Mouse (Mus musculus) ovary, postnatal 14 days (tissue): ENCODE results near the gene Kcnd2.

Experiments used
- DNase-seq: peaks from one replicate; pipeline ENCODE4 v3.0.0; 2022; ENCODE audit warnings: low spot score

Kcnd2 gene

DNA sequence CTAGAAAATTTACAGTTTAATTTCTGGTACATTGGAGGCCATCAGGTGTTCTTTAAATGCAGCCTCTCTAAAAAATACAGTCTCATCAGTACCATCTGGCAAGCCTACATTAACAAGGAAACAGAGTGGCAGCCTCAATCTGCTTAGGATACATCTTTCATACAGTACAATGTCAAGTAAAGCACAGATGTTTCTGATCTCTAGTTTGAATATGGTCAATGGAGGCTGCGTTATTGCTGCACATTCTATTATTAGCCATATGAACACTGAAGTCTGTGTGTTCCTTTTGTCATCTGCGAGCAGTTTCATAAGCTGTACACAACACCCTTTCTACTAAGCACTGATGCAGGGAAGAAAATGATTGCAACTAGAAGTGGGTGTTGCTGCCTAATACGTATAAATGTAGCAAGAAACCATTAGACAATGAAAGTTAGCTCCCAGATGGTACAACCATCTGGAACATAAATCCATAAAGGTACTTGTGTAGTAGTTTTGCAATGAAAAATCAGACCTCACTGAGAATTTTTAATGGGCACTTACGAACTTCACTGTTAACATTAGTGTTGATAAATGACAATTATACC lies 209.0 kb downstream of the Kcnd2 start:
- no peak for DNase-seq

- DNase-seq, result no peak
Observed at GRCm38 (mm10) chr6:21431120-21431519, 215.8 kb downstream of the Kcnd2 start.

GRCm38 (mm10) chr6:21464719-21465118 lies 249.4 kb downstream of the Kcnd2 start:
- DNase-seq, result no peak

DNA sequence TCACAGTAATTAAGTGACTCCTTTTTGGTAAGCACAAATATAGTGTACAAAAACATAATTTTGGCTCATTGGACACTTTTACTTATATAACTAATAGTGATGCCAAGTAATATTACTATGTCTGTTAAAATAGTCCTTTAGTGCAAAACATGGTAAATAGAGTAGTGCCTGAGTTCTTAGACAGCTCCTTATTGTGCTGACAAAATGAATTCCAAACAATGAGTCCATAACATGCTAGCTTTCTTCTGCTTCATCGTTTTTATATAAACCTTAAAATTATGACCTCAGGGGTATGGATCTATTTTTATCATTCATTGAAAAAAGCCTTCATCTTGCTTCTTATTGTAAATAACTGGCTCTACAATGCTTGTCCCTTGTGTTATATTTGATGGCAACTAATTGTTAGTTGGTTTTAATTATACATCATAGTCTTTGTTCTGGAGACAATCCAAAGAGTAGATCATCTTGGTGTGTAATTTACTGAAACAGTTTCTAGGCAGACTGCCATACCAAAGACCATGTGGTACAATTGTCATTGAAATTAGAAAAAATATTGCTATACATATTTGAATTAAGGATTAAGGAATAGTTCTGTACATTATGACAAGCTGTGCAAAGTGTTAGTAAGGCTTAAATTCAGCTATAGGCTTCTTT lies 256.7 kb downstream of the Kcnd2 start:
- no peak for DNase-seq

DNA sequence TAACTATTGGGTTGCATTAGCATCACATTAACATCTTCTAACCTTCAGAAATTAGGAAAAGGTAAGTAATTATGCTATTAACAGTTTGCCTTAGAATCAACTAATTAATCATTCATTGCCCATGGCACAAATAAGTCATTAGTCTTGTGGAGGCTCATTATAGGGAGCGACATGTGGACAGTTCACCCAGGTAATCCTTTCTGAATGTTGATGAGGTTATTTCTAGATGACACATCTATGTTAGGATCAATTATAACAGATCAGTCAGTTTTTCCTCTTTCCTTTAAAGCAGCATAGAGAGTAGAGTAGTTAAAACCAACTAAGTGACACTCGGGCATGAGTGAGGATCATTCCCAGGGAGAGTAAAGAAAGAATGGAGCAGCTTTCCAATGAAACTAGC lies 267.4 kb downstream of the Kcnd2 start:
- no peak for DNase-seq

DNA sequence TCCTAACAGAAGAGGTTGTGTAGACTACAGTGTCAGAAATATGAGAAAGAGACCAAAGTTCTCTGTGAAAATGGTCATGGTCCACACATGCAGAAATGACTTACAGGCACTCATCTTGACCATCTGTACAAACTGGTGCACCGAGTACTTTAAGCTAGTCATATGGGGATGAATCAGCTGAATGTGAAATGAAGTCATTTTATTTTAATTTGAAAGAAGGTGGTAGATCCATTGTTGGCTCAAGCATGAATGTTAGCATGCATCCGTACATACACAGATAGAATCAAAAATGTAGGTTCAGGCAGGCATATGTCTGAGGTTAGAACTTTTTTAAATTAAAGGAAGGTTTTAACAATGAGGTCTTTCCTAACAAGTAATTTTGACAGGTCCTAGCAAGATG lies 273.2 kb downstream of the Kcnd2 start:
- no peak for DNase-seq

GRCm38 (mm10) chr6:21502921-21503320 lies 287.6 kb downstream of the Kcnd2 start:
- DNase-seq, result no peak

GRCm38 (mm10) chr6:21510621-21511239 lies 295.4 kb downstream of the Kcnd2 start:
- DNase-seq, result no peak

GRCm38 (mm10) chr6:21520351-21520750 lies 305.0 kb downstream of the Kcnd2 start:
- no peak for DNase-seq

DNA sequence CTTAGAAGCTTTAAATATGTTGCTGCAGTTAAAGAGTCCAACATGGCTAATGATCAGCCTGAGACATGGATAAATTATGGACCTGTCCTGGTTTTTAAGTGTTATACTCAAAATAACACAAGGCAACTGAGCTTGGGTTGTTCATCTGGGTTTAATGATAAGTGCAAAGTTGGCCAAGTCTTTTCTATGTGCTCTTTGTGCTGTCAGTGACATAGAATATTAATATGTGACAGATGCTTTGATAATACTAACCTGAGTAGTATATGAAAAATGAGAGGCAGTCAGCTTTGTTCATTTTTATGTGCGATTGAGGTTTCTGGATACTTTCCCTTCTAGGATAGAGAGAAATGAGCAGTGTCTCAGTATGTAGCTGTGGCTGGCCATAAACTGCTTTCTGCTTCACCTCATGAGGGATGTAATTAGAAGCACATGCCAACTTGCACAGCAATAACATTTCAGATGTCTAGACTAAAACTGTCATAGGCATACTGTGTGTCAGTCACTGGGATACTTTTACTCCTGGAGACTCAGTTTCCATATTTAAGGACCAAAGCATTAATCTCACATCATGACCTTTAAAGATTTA lies 312.3 kb downstream of the Kcnd2 start:
- no peak for DNase-seq

DNA sequence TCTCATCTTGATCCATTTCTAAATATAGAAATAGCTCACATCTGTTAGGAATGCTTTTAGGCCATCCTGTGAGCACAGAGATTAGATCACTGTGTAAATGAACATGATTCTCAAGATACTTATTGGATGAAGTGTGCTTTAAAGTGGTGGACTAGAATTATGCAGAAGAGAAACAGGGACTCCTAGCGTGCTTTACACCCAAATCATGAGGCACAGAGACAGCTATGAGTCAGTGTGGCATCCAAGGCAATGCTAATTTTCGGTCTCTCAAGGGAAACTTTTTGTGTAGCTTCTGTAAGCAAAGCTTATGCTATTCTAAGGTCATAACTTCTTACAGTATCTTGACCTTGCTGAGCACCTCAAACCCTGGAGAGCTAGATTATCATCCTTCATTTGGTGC lies 318.7 kb downstream of the Kcnd2 start:
- no peak for DNase-seq

- peak; percentile 7 for DNase-seq
Observed at GRCm38 (mm10) chr6:21534820-21535219, 319.5 kb downstream of the Kcnd2 start.

- no peak for DNase-seq
Observed at GRCm38 (mm10) chr6:21551501-21551900, 336.2 kb downstream of the Kcnd2 start.

DNA sequence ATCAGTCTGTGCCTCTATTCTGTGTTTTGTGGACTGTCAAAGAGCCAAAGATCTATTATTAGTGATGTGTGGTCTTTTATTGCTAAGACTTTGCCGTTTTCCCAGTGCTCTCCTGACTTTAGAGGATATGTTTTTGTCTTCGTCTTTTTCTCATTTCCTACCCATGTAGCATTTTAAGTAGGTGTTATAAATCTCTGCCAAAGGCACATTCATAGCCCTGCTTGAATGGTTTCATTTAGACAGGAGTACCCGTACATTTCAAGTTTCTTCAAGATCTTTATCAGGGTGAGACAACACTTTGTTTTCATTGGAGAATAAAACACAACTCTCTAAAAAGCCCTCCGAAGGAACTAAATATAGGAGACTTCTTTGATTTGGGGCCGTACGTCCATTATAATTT lies 355.7 kb downstream of the Kcnd2 start:
- no peak for DNase-seq

DNA sequence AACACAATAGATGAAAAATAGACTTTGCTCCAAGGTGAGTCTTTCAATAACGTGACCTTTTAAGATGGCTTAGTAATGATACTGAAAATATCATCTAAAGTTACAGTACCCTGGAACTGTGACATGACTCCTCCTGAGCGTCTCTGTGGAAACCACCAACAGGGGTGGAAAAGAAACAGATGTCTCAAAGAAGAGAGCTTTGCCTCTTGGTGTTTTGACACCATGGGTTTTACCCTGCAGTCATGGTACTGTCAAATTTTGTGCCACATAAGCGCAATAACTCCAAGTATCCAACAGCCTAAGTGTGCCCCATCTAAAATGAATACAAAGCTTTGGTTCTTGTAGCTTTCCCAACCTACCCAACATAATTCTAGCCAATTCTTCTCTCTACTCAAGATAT lies 374.9 kb downstream of the Kcnd2 start:
- no peak for DNase-seq

DNA sequence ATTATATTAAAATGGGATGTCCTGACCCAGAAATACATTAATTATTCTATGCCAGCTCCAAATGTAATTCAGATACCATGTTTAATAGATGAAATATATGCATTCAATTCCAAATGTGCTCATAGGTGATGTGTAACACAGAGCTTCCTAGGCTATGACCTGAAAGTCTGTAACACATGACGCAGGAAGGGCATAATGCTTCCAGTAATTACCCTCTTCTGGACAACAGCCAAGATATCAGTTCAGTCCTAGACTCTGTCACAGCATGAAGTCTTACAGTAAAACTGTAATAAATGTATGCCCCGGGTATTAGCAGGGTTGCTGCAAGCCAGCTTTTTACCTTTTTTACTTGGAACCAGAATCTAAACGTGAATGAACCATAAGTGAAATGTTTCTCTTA lies 382.1 kb downstream of the Kcnd2 start:
- no peak for DNase-seq

DNA sequence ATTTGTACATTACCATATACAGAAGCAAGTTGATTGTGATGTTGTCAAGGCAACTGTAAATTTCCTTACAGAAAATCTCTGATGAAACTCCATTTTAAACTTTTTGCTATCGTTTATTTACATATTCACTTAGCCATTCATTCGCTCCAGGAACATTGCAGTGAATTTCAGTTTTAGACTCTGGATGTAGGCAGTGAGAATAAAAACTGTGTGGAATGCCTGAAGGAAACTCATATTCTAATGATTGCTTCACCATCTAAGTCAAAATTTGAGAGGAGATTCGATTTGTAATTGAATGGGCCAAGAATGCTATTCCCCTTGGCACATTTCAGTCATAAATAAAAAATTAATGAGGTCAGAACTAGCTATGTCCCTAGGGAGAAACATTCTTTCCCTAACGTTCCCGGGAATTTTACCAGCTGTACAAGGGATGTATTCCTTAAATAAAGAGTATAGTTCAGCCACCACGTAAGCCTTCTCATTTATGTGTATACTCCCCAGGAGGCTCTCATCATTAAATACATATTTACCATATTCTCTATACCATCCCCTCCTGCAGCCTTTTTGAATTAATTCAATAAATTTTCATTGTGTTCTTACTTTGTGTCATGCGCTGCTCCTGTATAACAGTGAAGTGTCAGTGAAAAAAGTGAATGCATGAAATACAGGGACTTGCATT lies 394.2 kb downstream of the Kcnd2 start:
- no peak for DNase-seq

GRCm38 (mm10) chr6:21629989-21630388 lies 414.7 kb downstream of the Kcnd2 start:
- DNase-seq, result no peak

DNA sequence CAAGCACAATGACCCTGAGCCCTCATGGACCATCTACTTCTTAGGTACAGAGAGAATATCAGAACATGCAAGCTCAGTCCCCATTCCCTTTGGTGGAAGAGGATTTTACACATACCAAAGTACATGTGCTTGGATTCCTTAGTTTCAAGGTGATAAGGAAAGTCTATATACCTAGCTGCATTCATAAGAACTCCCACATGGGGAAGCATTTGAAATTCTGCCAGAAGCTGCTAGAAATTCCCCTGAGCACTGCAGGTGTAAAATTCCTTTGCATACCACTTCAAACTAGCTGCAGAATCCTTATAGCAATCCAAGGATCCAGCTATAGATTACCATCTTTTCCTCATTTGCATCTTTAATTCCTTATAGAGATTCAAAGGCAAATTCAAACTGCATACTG lies 440.4 kb downstream of the Kcnd2 start:
- DNase-seq, result no peak

DNA sequence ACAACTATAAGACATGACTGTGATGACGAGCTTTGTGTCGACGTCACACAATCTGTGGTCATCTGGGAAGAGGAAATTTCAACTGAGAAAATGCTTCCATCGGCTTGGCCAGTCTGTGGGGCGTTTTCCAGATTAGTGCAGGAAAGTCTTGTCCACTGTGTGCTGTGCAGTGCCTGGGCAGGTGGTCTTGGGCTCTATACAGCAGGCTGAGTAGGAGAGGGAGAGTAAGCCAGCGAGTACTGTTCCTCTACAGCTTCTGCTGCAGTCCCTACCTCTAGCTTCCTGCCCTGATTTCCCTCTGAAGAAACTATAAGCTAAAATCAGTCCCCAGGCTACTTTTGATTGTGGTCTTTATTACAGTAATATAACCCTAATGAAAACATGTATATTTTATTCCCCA lies 448.8 kb downstream of the Kcnd2 start:
- DNase-seq, result no peak

DNA sequence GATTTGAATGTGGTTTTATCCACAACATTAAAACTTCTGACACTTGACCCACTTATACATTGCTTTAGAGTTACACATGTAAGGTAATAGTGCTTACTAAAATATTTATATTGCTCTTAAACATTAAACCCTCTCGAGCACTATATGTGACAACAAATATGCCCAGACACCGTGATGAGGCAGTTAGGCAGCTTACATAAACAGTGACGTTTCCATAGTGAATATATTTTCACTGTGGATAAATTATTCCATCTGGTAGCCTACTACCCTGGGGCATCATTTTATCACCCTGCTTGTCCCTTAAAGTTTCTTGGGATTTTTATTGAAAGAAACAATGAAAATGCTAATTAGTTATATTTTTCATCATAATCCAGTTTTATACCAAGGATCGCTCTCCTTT lies 449.3 kb downstream of the Kcnd2 start:
- no peak for DNase-seq

GRCm38 (mm10) chr6:21684252-21684651 lies 468.9 kb downstream of the Kcnd2 start:
- DNase-seq, result peak; percentile 1

GRCm38 (mm10) chr6:21686388-21686787 lies 471.1 kb downstream of the Kcnd2 start:
- DNase-seq, result no peak
